Mouse (Mus musculus) embryo, embryonic 10 days (tissue): Measurements from ENCODE around the gene Krit1.
A peak's percentile ranks its signal among the peaks of the same experiment; 100 is the strongest.
"Not testable (repeated sequence)": the region's sequence is repeated elsewhere in the genome, so short reads cannot be mapped to it uniquely, and the experiment has no call there.

Experiments
- DNase-seq: peaks from one replicate; pipeline ENCODE4 v3.0.0-alpha.2; 2015; ENCODE audit warnings: low spot score

The Krit1 gene

GRCm38 (mm10) chr5:3802433-3803291 is at the start of gene Krit1, which contains the start of gene Ankib1:
Krit1 (plus strand) TSS chr5:3803184.
Ankib1 (minus strand) TSS chr5:3802925.
- DNase-seq = peak; percentile 89

DNA sequence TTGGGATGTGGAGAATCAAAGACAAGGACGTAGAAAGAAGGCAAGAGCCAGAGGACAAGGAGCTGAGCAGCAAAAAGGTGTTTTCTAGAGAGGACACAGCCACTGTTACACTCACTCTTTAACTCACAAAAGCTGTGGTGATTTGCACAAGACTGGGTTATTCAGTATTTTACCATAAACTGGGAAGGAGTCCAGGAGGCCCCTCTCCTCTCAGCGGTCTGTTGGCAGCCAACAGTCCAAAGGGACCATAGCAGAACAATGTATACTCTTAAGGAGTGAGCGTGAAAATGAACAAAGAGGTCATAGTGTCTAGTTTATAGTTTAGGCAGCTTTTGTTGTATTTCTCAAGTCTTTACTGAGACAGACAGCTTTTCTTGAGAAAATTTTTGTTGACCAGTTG is 31.5 kb upstream of the Krit1 start:
- DNase-seq = no peak

- DNase-seq = no peak
Measured at GRCm38 (mm10) chr5:3772017-3772416, 31.0 kb upstream of the Krit1 start.

- DNase-seq = no peak
Measured at GRCm38 (mm10) chr5:3782670-3783069, 20.3 kb upstream of the Krit1 start.

DNA sequence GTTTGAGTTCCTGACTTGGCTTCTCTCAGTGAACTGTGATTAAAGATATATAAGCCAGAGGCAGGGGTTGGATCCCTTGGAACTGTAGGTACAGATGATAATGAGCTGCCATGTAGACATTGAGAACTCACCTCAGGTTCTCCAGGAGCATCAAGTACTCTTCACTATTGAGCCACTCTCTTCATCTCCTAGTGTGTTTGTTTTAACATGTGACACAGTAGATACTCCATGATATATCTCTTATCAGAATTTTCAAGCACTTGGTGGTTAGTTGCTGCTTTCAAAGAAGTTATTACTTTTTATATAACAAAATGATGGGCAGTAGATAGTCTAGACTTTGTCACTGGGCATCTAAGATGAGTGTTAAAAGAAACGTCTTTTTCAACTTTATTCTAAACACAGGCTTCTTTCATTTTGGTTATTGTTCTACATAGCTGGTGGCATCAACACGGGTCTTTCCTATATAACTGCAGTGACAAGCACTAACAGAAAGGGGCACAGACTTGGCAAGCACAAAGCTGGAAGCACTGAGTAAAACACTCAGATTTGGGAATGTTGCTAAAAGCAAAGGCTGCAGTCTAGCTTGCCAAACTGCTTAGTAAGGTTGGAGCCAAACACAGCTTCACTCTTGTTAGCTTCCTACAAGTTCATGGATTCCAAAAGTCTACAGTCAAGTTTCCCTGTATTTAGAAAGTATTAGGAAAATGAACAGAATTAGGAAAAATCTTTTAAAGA is 18.9 kb upstream of the Krit1 start:
- DNase-seq = no peak

DNA sequence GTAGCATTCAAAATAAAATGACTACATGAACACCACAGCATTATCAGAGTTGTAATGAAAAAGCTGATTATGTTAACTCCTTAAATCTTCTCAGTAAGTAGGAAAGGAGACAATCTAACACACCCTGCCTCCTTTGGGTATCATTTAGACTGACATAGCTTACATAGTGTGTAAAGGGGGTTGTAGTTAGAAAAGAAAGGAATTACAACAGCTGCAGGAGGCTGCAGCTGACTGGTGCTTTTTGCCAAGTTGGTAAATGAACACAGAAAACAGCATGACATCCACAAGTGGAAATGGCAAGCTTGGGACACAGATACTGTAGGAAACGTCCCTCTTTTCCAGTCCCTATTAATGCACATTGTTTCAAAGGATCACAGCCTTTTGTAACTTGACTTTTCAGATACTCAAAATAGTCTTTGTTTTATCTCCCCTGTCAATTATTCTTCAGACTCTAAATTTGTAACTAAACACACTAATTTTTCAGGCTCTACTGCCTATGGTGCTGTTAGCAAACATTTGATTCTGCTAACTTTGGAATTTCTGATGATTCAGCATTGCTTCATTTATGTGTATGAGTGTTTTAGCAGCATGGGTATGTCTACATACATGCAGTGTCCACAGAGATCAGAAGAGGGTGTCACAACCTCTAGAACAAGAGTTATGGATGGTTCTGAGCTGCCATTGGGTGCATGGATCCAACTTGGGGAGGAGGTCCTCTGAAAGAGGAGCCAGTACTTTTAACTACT is 18.1 kb upstream of the Krit1 start:
- no peak for DNase-seq

DNA sequence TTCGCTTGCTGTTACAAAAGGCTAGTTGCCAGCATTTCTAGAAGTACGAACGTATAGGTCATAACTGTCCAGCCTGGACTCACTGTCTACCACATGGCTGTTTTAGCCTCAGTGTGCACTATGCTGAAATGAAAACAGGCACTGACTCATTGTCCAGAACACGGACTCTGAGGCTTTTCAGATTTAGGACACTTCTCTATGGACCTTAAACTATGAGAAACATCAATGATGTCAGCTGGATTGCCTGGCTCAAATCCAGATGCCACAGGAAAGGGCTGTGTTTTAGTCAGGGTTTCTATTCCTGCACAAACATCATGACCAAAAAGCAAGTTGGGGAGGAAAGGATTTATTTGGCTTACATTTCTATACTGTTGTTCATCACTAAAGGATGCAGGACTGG is 15.4 kb upstream of the Krit1 start:
- DNase-seq = no peak

DNA sequence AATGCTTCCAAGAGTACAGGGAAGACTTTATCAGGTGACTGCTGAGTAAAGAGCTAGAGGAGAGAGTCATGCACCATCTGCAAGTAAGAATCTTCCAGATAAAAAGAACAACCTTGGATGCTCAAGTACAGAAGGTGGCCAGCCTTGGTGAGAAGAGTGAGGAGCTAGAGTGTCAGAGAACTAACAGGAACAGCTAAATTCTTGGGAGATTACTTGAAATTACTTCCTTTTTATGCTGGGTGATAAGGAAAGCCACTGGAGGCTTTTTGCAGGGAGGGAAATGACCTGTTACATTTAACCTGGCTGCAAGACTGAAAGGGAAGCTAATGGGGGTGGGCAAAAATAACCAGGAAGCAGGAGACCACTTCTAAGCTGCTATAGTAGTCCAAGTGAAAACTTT is 11.9 kb upstream of the Krit1 start:
- no peak for DNase-seq

DNA sequence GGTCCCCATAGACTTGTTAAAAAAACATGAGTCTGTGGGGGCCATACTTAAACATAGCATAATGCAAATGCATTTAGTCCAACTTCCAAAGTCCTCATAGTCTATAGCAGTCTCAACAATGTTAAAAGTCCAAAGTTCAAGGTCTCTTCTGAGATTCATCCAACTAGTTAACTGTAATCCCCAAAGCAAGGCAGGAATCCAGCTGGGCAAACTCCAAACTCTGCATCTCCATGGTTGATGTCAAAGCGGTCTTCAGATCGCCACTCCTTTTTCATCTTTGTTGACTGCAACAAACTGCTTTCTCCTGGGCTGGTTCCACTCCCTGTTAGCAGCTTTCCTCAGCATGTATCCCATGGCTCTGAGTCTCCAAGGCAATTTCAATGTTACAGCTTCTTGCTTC is 5.9 kb upstream of the Krit1 start:
- not testable (repeated sequence) for DNase-seq

- not testable (repeated sequence) for DNase-seq
Measured at GRCm38 (mm10) chr5:3798656-3799055, 4.3 kb upstream of the Krit1 start.

DNA sequence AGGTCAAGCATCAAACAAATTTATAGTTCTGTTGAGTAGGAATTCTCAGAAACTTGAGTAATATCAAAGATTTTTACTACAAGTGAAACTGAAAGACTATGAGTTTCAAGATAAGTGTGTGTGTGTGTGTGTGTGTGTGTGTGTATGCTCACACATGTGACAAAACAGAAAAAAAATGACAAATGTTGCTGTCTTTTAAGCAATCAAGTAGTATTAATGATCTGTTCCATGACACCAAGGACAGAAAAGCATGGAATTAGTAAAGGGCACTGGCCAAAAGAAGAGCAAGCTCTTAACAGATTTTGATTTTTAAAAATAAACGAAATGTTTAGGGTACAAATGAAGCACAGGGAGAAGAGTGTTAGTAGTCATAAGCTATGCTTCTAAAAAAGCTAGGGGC is 2.9 kb upstream of the Krit1 start:
- no peak for DNase-seq

DNA sequence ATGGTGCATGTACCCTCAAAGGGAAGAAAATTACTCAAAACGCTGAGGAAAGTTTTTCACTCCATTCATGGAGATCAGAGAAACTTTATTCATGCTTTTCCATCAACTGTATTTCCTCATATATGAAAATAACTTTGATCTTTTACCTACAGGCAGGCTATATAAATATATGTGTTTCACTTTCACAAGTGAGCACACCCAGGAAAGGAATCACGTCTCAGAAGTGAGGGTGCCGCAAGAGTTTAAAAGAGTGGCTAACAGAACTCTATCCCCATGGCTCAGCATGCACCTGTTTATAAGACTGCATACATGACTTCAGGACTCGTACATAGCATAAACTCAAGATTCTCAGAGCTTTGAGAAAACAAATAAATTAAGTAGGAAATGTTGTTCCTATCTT is 2.1 kb upstream of the Krit1 start:
- no peak for DNase-seq

- no peak for DNase-seq
Measured at GRCm38 (mm10) chr5:3801672-3802432, 1.1 kb upstream of the Krit1 start.

DNA sequence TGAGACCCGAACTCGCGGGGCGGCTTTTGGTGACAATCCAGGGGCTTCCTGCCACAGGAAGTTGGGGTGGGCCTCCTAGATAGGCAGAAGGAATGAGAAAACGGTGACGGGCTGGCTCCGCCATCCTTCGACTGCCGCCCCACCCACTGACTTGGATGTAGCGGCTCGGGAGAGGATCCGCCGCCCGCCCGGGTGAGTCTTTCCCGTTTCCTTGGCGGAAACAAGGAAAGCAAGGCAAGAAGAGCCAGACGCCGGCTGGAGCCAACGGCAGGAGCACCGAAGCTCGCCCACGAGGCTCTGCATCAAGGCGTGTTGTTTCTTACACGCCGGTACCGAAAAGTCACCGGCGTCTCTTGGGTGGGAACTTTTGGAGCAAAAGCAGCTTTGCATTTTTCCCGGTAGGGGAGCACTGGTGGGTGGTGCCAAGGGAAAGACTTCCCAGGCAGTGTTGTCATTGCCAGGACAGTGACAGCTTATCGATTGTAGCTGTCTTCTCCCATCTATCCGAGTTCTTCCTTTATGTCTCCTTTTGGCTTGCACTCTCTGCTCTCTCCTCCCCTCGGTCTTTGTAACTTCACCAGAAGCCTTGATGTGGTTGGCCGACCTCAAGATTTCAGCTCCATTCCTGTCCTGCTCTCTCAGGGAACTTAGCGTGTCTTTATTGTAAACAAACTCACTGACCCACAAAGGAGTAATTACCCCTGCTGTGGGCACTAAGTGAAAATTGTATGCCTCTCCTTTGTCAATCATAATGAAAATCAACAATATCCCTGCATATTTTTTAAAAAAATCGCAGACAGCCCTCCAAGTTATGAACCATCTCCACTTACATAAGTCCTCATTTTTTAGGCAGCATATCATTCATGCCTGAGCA is 545 bp downstream of the Krit1 start:
- DNase-seq = peak; percentile 42

DNA sequence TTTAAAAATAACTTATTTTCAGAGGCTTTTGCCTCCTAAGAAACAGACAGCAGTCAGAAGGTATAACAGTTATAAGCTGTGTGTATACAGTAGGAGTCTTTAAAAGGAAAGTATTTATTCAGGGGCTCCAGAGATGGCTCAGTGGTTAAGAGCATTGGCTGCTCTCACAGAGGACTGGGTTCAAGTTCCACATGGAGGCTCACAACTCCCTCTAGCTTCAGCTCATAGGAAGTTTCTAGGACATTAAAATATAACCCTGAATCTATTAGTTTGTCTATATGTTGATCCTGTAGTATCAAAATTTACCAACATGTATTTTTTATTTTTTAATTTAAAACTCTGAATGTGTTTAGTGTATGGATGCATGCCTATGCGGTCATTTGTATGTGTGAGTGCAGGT is 5.5 kb downstream of the Krit1 start:
- DNase-seq = no peak

DNA sequence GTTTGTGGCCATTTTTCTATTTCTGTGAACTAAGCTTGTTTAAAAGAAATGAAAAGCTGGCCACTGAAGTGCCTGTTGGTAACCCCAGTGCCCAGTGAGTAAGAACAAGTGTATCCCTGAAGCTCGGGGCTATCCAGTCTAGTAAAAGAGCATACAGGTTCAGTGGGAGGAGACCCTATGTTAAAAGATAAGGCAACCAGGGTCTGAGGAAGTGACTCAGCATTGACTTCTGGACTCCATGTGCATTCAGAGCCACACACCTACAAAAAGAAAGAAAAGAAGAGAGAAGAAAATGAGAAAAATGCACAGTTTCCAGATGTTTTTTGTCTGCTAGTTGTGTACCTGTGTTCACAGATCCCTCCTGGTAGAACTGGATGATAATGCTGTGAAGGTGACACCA is 31.1 kb downstream of the Krit1 start:
- no peak for DNase-seq

DNA sequence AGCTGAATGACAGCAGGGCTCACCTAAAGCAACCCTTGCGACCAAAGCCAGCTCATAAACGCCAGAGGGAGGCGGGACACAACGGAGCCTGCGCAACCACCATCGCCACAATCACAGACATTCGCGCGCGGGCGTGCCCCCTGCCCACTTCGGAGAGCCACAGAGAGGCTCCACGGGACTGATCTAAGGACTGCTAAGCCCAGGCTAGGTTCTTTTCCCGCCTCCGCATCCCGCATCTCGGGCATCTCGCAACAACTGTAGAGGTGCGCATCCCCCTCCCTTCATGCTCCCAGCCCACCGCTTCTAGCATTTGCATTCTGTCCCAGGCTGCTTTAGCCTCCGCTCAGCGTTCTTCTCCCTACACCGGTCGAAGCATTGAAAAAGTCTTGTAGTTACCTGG is 42.0 kb downstream of the Krit1 start, which contains the start of gene Lrrd1:
Lrrd1 (plus strand) TSS at position 148 of the 400 bp plus-strand sequence.
- DNase-seq = peak; percentile 36

GRCm38 (mm10) chr5:3870161-3870560 is 67.2 kb downstream of the Krit1 start:
- no peak for DNase-seq

GRCm38 (mm10) chr5:3872348-3872747 is 69.4 kb downstream of the Krit1 start:
- DNase-seq = no peak

DNA sequence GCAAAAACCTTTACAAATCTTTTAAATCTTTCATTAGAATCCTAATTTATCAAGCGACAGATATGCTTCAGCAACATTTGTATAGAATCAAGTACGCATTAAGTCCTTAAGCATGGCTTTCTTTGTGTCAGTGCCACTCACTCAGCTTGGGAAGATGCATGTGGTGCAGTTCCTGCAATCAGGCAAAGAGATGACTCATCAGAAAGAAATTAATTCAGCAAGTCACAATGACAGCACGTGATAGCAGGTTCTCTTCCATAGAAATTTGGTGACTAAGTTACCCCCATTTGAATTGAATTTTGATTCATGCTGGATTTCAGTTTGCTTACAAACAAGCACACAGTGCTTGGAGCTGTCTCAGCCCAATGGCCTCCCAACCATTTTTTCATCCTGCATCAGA is 70.5 kb downstream of the Krit1 start:
- DNase-seq = no peak

DNA sequence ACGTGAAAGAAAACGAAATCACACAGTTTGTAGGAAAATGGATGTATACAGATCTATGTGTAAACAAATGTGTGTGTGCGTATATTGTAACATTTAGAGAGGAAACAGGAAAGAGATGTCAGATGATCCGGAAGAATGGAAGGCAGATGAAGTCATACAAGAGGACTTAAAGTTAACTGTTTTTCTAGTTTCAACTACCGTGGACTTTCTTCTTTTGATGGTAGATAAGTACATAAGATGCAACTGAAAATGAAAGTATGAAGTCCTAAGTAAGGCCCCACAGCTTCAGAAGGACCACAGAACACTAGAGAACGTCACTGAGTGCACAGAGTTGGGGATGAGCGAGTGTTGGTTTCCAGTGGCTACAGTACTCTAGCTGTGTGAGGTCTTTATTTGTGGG is 83.9 kb downstream of the Krit1 start:
- DNase-seq = not testable (repeated sequence)
